ENCODE assay signal across 9 mouse cellular contexts in the genomic region with DNA sequence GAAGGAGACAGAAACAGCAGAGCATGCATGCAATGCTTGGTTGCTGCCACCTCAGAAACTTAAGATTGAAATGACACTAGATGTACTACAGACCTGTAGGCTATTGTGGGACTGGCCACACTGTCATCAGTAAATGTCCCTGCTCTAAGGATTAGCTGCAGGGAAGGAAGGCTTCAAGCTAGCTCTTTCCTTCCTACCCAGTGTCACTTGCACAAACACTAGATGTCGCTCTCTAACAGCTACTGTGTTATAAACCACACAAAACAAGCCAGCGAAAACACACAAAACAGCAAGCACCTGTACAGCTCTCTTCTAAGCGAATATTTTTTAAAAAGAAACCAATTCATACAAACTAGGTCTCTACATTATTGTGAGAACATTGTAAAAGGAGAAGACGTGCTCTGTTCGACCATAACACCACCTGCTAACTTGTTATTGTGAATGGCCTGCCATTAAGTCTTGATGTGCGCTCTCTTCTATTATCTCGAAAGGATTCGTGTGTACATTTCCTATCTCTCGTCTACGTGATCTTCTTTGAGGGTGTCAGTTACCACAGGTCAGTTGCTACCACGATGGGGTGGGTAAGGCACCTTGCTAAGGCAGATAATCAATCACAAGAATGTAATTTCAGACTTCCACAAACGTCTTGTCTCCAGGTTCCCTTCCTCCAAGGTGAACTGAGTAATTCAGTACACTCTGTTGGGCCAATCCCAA. TPM values are rescaled to one million over a fixed set of nuclear protein-coding genes. Genes with fewer than 3 reads are reported as not detected.
DNase-seq lines count a peak whose midpoint lies in the region; ATAC-seq lines count a peak whose summit lies in the region.
"Had no signal": no experiment of that assay in that cellular context is flagged by ENCODE, and none has a peak within 500 bp of the region (broad histone marks: within the 10 kb centered on the region; RNA-seq: fewer than 3 reads in every experiment).

No protein-coding gene starts in this region.

- ATAC-seq in heart, embryonic 16.5 days (replicated peaks; ENCODE audit: extremely low read depth, insufficient read depth, low FRiP score), result peak; percentile 62; the same call in 1 of the 2 replicates
- peak; percentile 53 for ATAC-seq in midbrain, embryonic 14.5 days (ENCODE audit: low FRiP score, low TSS enrichment)

- DNase-seq in adrenal gland, postnatal 10 days, result peak; percentile 42
- no peak for DNase-seq in adrenal gland, postnatal 25 days
- DNase-seq in thymus, postnatal 0 days (ENCODE audit: low spot score), result peak; percentile 20
- no peak for DNase-seq in thymus, postnatal 25 days
- peak; percentile 22 to 34 for DNase-seq in layer of hippocampus, postnatal 10 days (ENCODE audit: low spot score in 2 of 2)
- peak; percentile 84 for DNase-seq in midbrain, embryonic 14.5 days
- no peak for DNase-seq in gastrocnemius, postnatal 10 days

- no peaks in the 10 kb centered on the region for H3K36me3 ChIP-seq in heart, embryonic 16.5 days (ENCODE audit: control insufficient read depth, insufficient read depth)
- no peaks in the 10 kb centered on the region for H3K36me3 ChIP-seq in midbrain, embryonic 14.5 days (ENCODE audit: control insufficient read depth, insufficient read depth, low read length)
- H3K36me3 ChIP-seq: heart, embryonic 13.5 days had no signal

- no peaks in the 10 kb centered on the region for H3K27me3 ChIP-seq in heart, embryonic 16.5 days (ENCODE audit: control insufficient read depth, insufficient read depth, low read length)
- no peaks in the 10 kb centered on the region for H3K27me3 ChIP-seq in midbrain, embryonic 14.5 days (ENCODE audit: control insufficient read depth, insufficient read depth, low read length)
- H3K27me3 ChIP-seq: heart, embryonic 13.5 days had no signal

- H3K9me3 ChIP-seq in heart, embryonic 16.5 days (replicated peaks; ENCODE audit: control insufficient read depth, low read length), result no peaks in the 10 kb centered on the region
- H3K9me3 ChIP-seq in midbrain, embryonic 14.5 days (ENCODE audit: control insufficient read depth, low read length), result no peaks in the 10 kb centered on the region
- H3K9me3 ChIP-seq: heart, embryonic 13.5 days had no signal

- no peak overlapping the region for H3K4me3 ChIP-seq in heart, embryonic 16.5 days (ENCODE audit: low read length)
- no peak overlapping the region for H3K4me3 ChIP-seq in midbrain, embryonic 14.5 days (replicated peaks; ENCODE audit: low read depth, low read length)
- H3K4me3 ChIP-seq: heart, embryonic 13.5 days had no signal

- H3K27ac ChIP-seq in heart, embryonic 16.5 days (ENCODE audit: low read length), result no peak overlapping the region
- no peak overlapping the region for H3K27ac ChIP-seq in midbrain, embryonic 14.5 days (replicated peaks; ENCODE audit: low read depth, low read length)

- H3K9ac ChIP-seq in heart, embryonic 16.5 days (ENCODE audit: low read length), result no peak overlapping the region
- H3K9ac ChIP-seq in midbrain, embryonic 14.5 days (replicated peaks; ENCODE audit: low read length), result no peak overlapping the region

- H3K4me2 ChIP-seq in heart, embryonic 16.5 days (ENCODE audit: low read depth, low read length), result no peak overlapping the region
- H3K4me2 ChIP-seq in midbrain, embryonic 14.5 days (ENCODE audit: low read length), result no peak overlapping the region
- H3K4me2 ChIP-seq: heart, embryonic 13.5 days had no signal

- WGBS in heart, embryonic 16.5 days, result 44% methylated on average over 12 of the region's 12 CpGs
- 60% methylated on average over 12 of the region's 12 CpGs for WGBS in midbrain, embryonic 14.5 days

- peaks cover 12% of the 10 kb centered on the region for H3K4me1 ChIP-seq in heart, embryonic 16.5 days (ENCODE audit: control insufficient read depth, insufficient read depth, low read length)
- 0 out of 2 replicates have a peak, but pooled peaks cover 9% of the 10 kb centered on the region for H3K4me1 ChIP-seq in midbrain, embryonic 14.5 days (ENCODE audit: control insufficient read depth, insufficient read depth, low read length)

RNA-seq across cellular contexts. Expression of a gene that starts 42.3 kb away (rescaled TPM):
- 10 to 100 TPM; 30.3 to 30.7 TPM for total RNA-seq in adrenal gland, postnatal 10 days (2021)
- 32.3 and 38.0 TPM in 2 replicates for total RNA-seq in adrenal gland, postnatal 25 days (2021)
- polyA plus RNA-seq in thymus, postnatal 0 days (2015; fragmentation: Nextera tagmentation; extraction: Ambion mirVana), result 5.1 and 5.5 TPM in 2 replicates
- 11.1 and 12.0 TPM in 2 replicates for polyA plus RNA-seq in heart, embryonic 16.5 days (2015; fragmentation: Nextera tagmentation; extraction: Ambion mirVana)
- 10 to 100 TPM; 20.1 to 30.4 TPM for total RNA-seq in layer of hippocampus, postnatal 10 days (2021)
- polyA plus RNA-seq in midbrain, embryonic 14.5 days (2014; fragmentation: Nextera tagmentation; extraction: Ambion mirVana), result 14.6 and 14.9 TPM in 2 replicates
- 1 to 10 TPM; 4.2 to 7.0 TPM for total RNA-seq in gastrocnemius, postnatal 10 days (2021)

Comparison
In these comparisons a context has a peak if more than half of its experiments do, and no peak if none do; other contexts are left out.
1. DNase-seq: peak in adrenal gland, postnatal 10 days (single experiment), thymus, postnatal 0 days (single experiment), layer of hippocampus, postnatal 10 days (2 of 2) and midbrain, embryonic 14.5 days (single experiment); none in adrenal gland, postnatal 25 days (single experiment), thymus, postnatal 25 days (single experiment) and gastrocnemius, postnatal 10 days (single experiment).